Mouse (Mus musculus) urinary bladder, adult 2 months (tissue): ENCODE results near the gene Cldn6. TPM values are rescaled to one million over a fixed set of nuclear protein-coding genes. Genes with fewer than 3 reads are reported as not detected.
A peak's percentile ranks its signal among the peaks of the same experiment; 100 is the strongest.

Source experiments
- DNase-seq: peaks from one replicate; pipeline ENCODE4 v3.0.0; 2022; ENCODE audit warnings: low spot score
- polyA plus RNA-seq: library from polyadenylated mRNA; depleted of rRNA; stranded (reverse); fragments of >200 nt; gene quantifications from 2 replicates; pipeline ENCODE4 v1.2.3, GENCODE M21; 2012

Cldn6 gene
- polyA plus RNA-seq, 1 experiment: not detected

GRCm38 (mm10) chr17:23674271-23674952, 4.6 kb upstream of the Cldn6 start:
- DNase-seq: no peak

- peak; percentile 59 for DNase-seq
These were observed 3.9 kb upstream of the Cldn6 start for GRCm38 (mm10) chr17:23675127-23675526.

- DNase-seq: peak; percentile 58
These were observed 3.3 kb upstream of the Cldn6 start for GRCm38 (mm10) chr17:23675564-23676281.

- peak; percentile 62 for DNase-seq
These were observed 2.5 kb upstream of the Cldn6 start for GRCm38 (mm10) chr17:23676473-23677031.

- DNase-seq: peak; percentile 73
These were observed 1.8 kb upstream of the Cldn6 start, which contains the start of gene Tnfrsf12a for GRCm38 (mm10) chr17:23677236-23677679. Gene Tnfrsf12a, minus strand, starts transcription at chr17:23677468.

- DNase-seq: no peak
These were observed 1.3 kb downstream of the Cldn6 start for GRCm38 (mm10) chr17:23680336-23680735.

- no peak for DNase-seq
These were observed 2.0 kb downstream of the Cldn6 start for GRCm38 (mm10) chr17:23681086-23681485.

GRCm38 (mm10) chr17:23682092-23682491, 3.0 kb downstream of the Cldn6 start:
- no peak for DNase-seq

GRCm38 (mm10) chr17:23682530-23682929, 3.5 kb downstream of the Cldn6 start:
- no peak for DNase-seq

- no peak for DNase-seq
These were observed 4.2 kb downstream of the Cldn6 start for GRCm38 (mm10) chr17:23683226-23683625.

GRCm38 (mm10) chr17:23683856-23684672, 5.0 kb downstream of the Cldn6 start, which contains the start of gene Cldn9:
Gene Cldn9, minus strand, starts transcription at chr17:23684026.
- no peak for DNase-seq

- no peak for DNase-seq
These were observed 15.4 kb downstream of the Cldn6 start for GRCm38 (mm10) chr17:23694491-23694890.

GRCm38 (mm10) chr17:23695801-23696200, 16.8 kb downstream of the Cldn6 start:
- no peak for DNase-seq

- DNase-seq: peak; percentile 51
These were observed 20.4 kb downstream of the Cldn6 start for GRCm38 (mm10) chr17:23699131-23700077.

GRCm38 (mm10) chr17:23700079-23700478, 21.0 kb downstream of the Cldn6 start:
- peak; percentile 73 for DNase-seq

GRCm38 (mm10) chr17:23703301-23703700, 24.3 kb downstream of the Cldn6 start:
- no peak for DNase-seq

GRCm38 (mm10) chr17:23704741-23705140, 25.7 kb downstream of the Cldn6 start:
- DNase-seq: no peak

GRCm38 (mm10) chr17:23705525-23706104, 26.6 kb downstream of the Cldn6 start:
- no peak for DNase-seq

- peak; percentile 64 for DNase-seq
These were observed 27.2 kb downstream of the Cldn6 start for GRCm38 (mm10) chr17:23706212-23706611.

GRCm38 (mm10) chr17:23717003-23717402, 38.0 kb downstream of the Cldn6 start:
- DNase-seq: no peak
